Mouse (Mus musculus) ES-E14 (cell line): Measurements from ENCODE around the gene Fam174b.

Experiments
- CHD2 ChIP-seq: IDR thresholded peaks from 2 replicates; pipeline ENCODE4 v1.6.1; 2014; ENCODE audit warnings: mild to moderate bottlenecking, low read depth, low read length, inconsistent platforms
- HCFC1 ChIP-seq: IDR thresholded peaks from 2 replicates; pipeline ENCODE4 v1.6.1; 2012; ENCODE audit warnings: low read length, inconsistent platforms, borderline replicate concordance; ENCODE audit not compliant: insufficient read depth
- MAFK ChIP-seq: IDR thresholded peaks from 2 replicates; pipeline ENCODE4 v1.6.1; 2014; ENCODE audit warnings: mild to moderate bottlenecking, low read depth, low read length, inconsistent platforms; ENCODE audit not compliant: insufficient read depth
- ZC3H11A ChIP-seq: IDR thresholded peaks from 2 replicates; pipeline ENCODE4 v1.6.1; 2012; ENCODE audit warnings: low read depth, mild to moderate bottlenecking, inconsistent platforms, low read length, borderline replicate concordance
- ZNF384 ChIP-seq: IDR thresholded peaks from 2 replicates; pipeline ENCODE4 v1.6.1; 2012; ENCODE audit warnings: low read depth, low read length, inconsistent platforms

DNA sequence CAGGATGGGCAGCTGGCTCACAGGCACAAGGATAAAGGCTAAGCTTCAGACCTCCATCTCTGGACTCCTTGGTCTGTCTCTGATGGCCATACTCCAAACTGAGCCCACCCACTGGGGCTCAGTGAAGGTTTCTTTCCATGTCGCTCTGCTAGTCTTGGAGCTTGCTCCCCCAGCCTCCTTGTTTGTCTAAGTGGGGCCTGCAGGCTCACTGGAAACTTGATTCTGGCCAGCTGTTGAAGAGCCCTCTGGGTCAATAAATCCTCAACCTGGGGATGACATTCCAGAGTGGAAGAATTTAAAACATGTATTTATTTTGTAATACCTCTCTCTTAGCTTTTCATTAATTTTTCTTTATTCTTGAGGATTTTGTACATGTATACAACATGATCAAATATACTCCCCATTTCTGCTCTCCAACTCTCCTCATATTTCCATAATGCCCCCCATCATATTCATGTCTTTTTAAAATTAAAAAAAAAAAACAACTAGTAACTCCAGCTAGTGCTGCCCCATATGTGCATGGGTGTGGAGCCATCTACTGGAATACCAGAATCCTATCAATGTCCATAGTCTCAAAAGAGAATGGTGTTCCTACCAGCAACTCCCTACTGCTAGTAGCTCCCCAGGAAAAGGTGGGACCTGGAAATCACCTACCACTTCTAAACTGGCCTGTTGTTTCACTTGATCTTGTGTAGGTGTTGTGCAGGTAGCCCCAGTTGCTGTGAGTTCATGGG lies 15.4 kb downstream of the Fam174b start:
- TF ChIP-seq CHD2 (no peak), MAFK (no peak), ZNF384 (no peak), HCFC1 (no peak), ZC3H11A (no peak)
